Mouse (Mus musculus) heart, postnatal 14 days (tissue): ENCODE measurements around the gene Olfr1163. TPM values are rescaled to one million over a fixed set of nuclear protein-coding genes. Genes with fewer than 3 reads are reported as not detected.
"Not testable (repeated sequence)": the region's sequence is repeated elsewhere in the genome, so short reads cannot be mapped to it uniquely, and the experiment has no call there.

Experiments used
- DNase-seq, 2 experiments: peaks; one replicate each; pipeline ENCODE4 v3.0.0; 2021 to 2022
- intact Hi-C: fragments of 180-260 bp; cut with DNase I; formaldehyde crosslinking; loops from one replicate; pipeline ENCODE4 v1.15.1; 2025
- long read RNA-seq, 2 experiments: library from polyadenylated mRNA; stranded (forward); transcript quantifications; one replicate each; pipeline ENCODE4 v2.0.0; 2021
- total RNA-seq, 2 experiments: library from RNA; stranded (reverse); gene quantifications; 2 replicates each; pipeline ENCODE4 v1.2.3; 2021

Olfr1163 gene
- total RNA-seq = not detected
- long read RNA-seq, experiment 1 = 0 reads
- long read RNA-seq, experiment 2 = 0 reads

- no peak for DNase-seq
- intact Hi-C loops = no loop called here
These were observed at the start of gene Olfr1163 for GRCm38 (mm10) chr2:88071730-88072129. Olfr1163 (minus strand) TSS chr2:88071830.

DNA sequence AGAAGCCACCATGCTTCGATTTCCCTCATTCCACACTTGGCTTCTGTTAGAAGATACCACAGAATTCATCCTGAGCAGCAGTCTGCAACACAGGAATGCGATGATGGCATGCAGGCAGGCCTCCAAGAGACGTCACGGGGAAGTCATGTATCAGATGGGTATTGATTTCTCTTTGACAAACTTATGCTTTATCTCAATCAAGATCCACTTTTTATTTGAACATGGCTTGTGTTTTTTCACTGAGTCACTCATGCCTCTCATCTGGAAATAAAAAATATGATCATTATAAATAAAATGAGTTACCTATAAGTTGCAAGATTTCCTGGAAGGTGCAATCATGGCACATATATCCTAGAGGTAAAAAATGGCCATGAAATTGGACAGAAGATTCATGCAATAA lies 22.2 kb upstream of the Olfr1163 start, which contains the start of gene Olfr1164:
Gene Olfr1164, minus strand, starts transcription at position 101 of the 400 bp plus-strand sequence.
- intact Hi-C loops = no loop called here
- no peak for DNase-seq

- no peak for DNase-seq
- intact Hi-C loops = no loop called here
These were observed 8.0 kb downstream of the Olfr1163 start for GRCm38 (mm10) chr2:88063587-88063986.

- intact Hi-C loops = no loop called here
- DNase-seq = no peak
These were observed 20.6 kb downstream of the Olfr1163 start, which contains the start of gene Olfr1162 for GRCm38 (mm10) chr2:88051029-88051428. Olfr1162 (minus strand) TSS chr2:88051129.

DNA sequence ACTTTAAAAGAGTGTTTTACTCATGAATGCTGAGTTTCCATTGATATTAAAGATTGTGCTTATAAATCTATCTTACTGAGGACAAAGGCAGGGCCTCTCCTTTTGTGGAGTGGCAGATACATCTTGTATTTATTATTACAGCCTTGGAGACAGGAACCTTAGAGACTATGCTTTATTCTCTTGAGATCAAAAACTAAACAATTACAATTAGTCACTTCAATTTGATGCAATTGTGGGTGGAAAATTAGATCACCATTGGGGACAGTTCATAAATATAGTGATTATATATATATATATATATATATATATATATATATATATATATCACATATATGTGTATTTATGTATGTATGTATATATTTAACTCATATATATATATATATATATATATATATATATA lies 34.0 kb downstream of the Olfr1163 start, which contains the start of gene Olfr73:
Gene Olfr73, minus strand, starts transcription at position 101 of the 400 bp plus-strand sequence.
- no peak for DNase-seq
- intact Hi-C loops = no loop called here

GRCm38 (mm10) chr2:88022474-88022873 lies 49.2 kb downstream of the Olfr1163 start, which contains the start of gene Olfr1161:
Olfr1161 (plus strand) TSS chr2:88022774.
- intact Hi-C loops, DNase-seq: not testable (repeated sequence)

Other genes starting within 250 kb of the Olfr1163 start
- gene Olfr1148, start 241.3 kb downstream of the Olfr1163 start, total RNA-seq = not detected
- not detected for gene Olfr1150-ps1, start 227.8 kb downstream of the Olfr1163 start, total RNA-seq
- gene Olfr1151, start 216.0 kb downstream of the Olfr1163 start, total RNA-seq = not detected
- gene Olfr1152, start 205.3 kb downstream of the Olfr1163 start, total RNA-seq = not detected
- gene Olfr1153, start 176.9 kb downstream of the Olfr1163 start, total RNA-seq = not detected
- gene Olfr1154, start 166.7 kb downstream of the Olfr1163 start, total RNA-seq = not detected
- not detected for gene Olfr1155, start 126.7 kb downstream of the Olfr1163 start, total RNA-seq
- gene Olfr1156, start 118.7 kb downstream of the Olfr1163 start, total RNA-seq = not detected
- not detected for gene Olfr1157, start 103.5 kb downstream of the Olfr1163 start, total RNA-seq
- gene Olfr74, start 97.2 kb downstream of the Olfr1163 start, total RNA-seq = not detected
- not detected for gene Olfr1158, start 81.7 kb downstream of the Olfr1163 start, total RNA-seq
- not detected for gene Olfr1160, start 63.6 kb downstream of the Olfr1163 start, total RNA-seq
- gene Olfr1161, start 49.1 kb downstream of the Olfr1163 start, total RNA-seq = not detected
- not detected for gene Olfr73, start 34.1 kb downstream of the Olfr1163 start, total RNA-seq
- gene Olfr1162, start 20.7 kb downstream of the Olfr1163 start, total RNA-seq = not detected
- not detected for gene Olfr1164, start 22.1 kb upstream of the Olfr1163 start, total RNA-seq
- not detected for gene Olfr1166, start 56.4 kb upstream of the Olfr1163 start, total RNA-seq
- not detected for gene Olfr1167, start 83.4 kb upstream of the Olfr1163 start, total RNA-seq
- not detected for gene Olfr1168, start 110.0 kb upstream of the Olfr1163 start, total RNA-seq
- gene Olfr1170, start 156.5 kb upstream of the Olfr1163 start, total RNA-seq = not detected
- not detected for gene Olfr1173, start 208.0 kb upstream of the Olfr1163 start, total RNA-seq
- not detected for gene Olfr1174-ps, start 243.3 kb upstream of the Olfr1163 start, total RNA-seq